Comparison of ENCODE assay signal across 30 mouse cellular contexts in the genomic region with DNA sequence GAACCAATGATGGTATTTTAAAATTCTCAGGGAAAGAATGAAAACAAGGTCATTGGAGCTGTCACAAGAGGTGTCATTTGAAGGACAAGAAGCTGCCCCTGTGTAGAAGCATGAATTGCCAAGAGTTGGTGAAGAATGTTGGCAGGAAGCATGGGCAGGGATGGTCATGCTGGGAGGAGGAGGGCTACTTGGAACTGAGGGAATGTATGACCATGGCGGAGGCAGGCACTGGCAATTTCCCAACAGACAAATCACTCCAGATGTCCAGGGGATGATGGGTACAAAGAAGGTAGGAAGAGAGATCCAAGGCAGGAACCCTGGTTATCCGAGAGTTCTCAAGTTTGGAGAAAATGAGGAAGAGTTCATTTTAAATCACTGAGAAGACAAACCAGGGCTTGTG. TPM values are rescaled to one million over a fixed set of nuclear protein-coding genes. Genes with fewer than 3 reads are reported as not detected.
DNase-seq lines count a peak whose midpoint lies in the region; TF ChIP-seq lines count a peak whose summit lies in the region.
"Had no signal": no experiment of that assay in that cellular context is flagged by ENCODE, and none has a peak within 500 bp of the region (broad histone marks: within the 10 kb centered on the region; RNA-seq: fewer than 3 reads in every experiment).

No protein-coding gene starts in this region.

- H3K4me3 ChIP-seq in cerebellum, adult 2 months (replicated peaks; ENCODE audit: insufficient read depth, low read depth, low read length): no peak overlapping the region
- H3K4me3 ChIP-seq: forebrain, embryonic 13.5 days; heart, embryonic 13.5 days; hindbrain, embryonic 12.5 days; layer of hippocampus, adult 2 months; limb, embryonic 12.5 days; midbrain, embryonic 13.5 days had no signal

- H3K4me1 ChIP-seq in cerebellum, adult 2 months (ENCODE audit: control insufficient read depth, insufficient read depth, low read length): peaks cover 9% of the 10 kb centered on the region

- no peak for TF ChIP-seq POLR2A in cerebellum, adult 2 months (IDR thresholded peaks at IDR 0.05; ENCODE audit: borderline replicate concordance, insufficient read depth, low read length)

- no peak for TF ChIP-seq CTCF in cerebellum, adult 2 months (IDR thresholded peaks at IDR 0.05; ENCODE audit: borderline replicate concordance, insufficient read depth, low read depth, low read length)

- H3K27ac ChIP-seq in cerebellum, adult 2 months (ENCODE audit: insufficient read depth, low read length): no peak overlapping the region
- H3K27ac ChIP-seq: forebrain, embryonic 13.5 days; heart, embryonic 13.5 days; hindbrain, embryonic 12.5 days; layer of hippocampus, adult 2 months; limb, embryonic 12.5 days; midbrain, embryonic 13.5 days had no signal

- H3K27me3 ChIP-seq in cerebellum, adult 2 months (ENCODE audit: control insufficient read depth, insufficient read depth, low read length): no peaks in the 10 kb centered on the region
- H3K27me3 ChIP-seq: forebrain, embryonic 13.5 days; hindbrain, embryonic 12.5 days had no signal

- DNase-seq in heart, adult 11 months: peak; percentile 87
- DNase-seq in heart, postnatal 4 days: no peak
- peak; percentile 8 for DNase-seq in NIH3T3 (ENCODE audit: low read depth)
- DNase-seq in cerebellum, adult 2 months: peak; percentile 54 to 69
- DNase-seq in cerebellum, postnatal 25 days: peak; percentile 54 to 68
- DNase-seq in kidney, postnatal 36 days: no peak
- no peak for DNase-seq in spleen, postnatal 10 days (ENCODE audit: low spot score in 2 of 2)
- DNase-seq: adrenal gland, postnatal 10 days; B cell, adult 2 months; heart, postnatal 14 days; kidney, adult 11 months; kidney, postnatal 10 days; lung, postnatal 14 days had no signal

- WGBS in cerebellum, adult 2 months: 18% methylated on average over 2 of the region's 2 CpGs

RNA-seq across cellular contexts. Expression of a gene that starts 3.7 kb away (rescaled TPM):
- 1 to 10 TPM; 4.7 to 5.0 TPM for total RNA-seq in heart, postnatal 4 days (2021)
- polyA plus RNA-seq in cerebellum, adult 2 months (2012; rRNA removed): 40.8 and 42.1 TPM in 2 replicates
- total RNA-seq: granulocyte monocyte progenitor cell, adult 5-6 weeks had no signal
- polyA plus RNA-seq: activated CD4-positive, CD25-positive, alpha-beta regulatory T cell, adult 4 months; G1E had no signal

RNA-seq across cellular contexts. Expression of a gene that starts 40.2 kb away (rescaled TPM):
- 10 to 100 TPM; 35.9 to 36.0 TPM for total RNA-seq in heart, postnatal 4 days (2021)
- polyA plus RNA-seq in cerebellum, adult 2 months (2012; rRNA removed): 23.1 and 26.0 TPM in 2 replicates

RNA-seq across cellular contexts. Expression of a gene that starts 49.7 kb away (rescaled TPM):
- under 1 TPM in 1 of 2 experiments, not detected in 1; 0.88 TPM for total RNA-seq in heart, postnatal 4 days (2021)
- not detected in 2 replicates for polyA plus RNA-seq in cerebellum, adult 2 months (2012; rRNA removed)
- total RNA-seq: adrenal gland, postnatal 10 days; CH12.LX; G1E; gastrocnemius, adult 8-10 months; granulocyte monocyte progenitor cell, adult 5-6 weeks; heart, postnatal 14 days; layer of hippocampus, adult 2 months; left cerebral cortex, postnatal 10 days; megakaryocyte progenitor cell, adult 5-6 weeks had no signal
- polyA plus RNA-seq: activated CD4-positive, CD25-positive, alpha-beta regulatory T cell, adult 4 months; brain, embryonic 14.5 days; embryonic facial prominence, embryonic 14.5 days; forebrain, embryonic 13.5 days; G1E; hindbrain, embryonic 12.5 days; limb, embryonic 12.5 days; midbrain, embryonic 13.5 days; neural tube, embryonic 11.5 days; urinary bladder, adult 2 months had no signal

Comparison
In these comparisons a context has a peak if more than half of its experiments do, and no peak if none do; other contexts are left out.
1. DNase-seq: peak in heart, adult 11 months (single experiment), NIH3T3 (single experiment), cerebellum, adult 2 months (2 of 2) and cerebellum, postnatal 25 days (2 of 2); none in heart, postnatal 4 days (single experiment), kidney, postnatal 36 days (0 of 2) and spleen, postnatal 10 days (0 of 2).